Mouse (Mus musculus): ENCODE data around the gene Gm5936.
"Not testable (repeated sequence)": the region's sequence is repeated elsewhere in the genome, so short reads cannot be mapped to it uniquely, and the experiment has no call there.

The Gm5936 gene

DNA sequence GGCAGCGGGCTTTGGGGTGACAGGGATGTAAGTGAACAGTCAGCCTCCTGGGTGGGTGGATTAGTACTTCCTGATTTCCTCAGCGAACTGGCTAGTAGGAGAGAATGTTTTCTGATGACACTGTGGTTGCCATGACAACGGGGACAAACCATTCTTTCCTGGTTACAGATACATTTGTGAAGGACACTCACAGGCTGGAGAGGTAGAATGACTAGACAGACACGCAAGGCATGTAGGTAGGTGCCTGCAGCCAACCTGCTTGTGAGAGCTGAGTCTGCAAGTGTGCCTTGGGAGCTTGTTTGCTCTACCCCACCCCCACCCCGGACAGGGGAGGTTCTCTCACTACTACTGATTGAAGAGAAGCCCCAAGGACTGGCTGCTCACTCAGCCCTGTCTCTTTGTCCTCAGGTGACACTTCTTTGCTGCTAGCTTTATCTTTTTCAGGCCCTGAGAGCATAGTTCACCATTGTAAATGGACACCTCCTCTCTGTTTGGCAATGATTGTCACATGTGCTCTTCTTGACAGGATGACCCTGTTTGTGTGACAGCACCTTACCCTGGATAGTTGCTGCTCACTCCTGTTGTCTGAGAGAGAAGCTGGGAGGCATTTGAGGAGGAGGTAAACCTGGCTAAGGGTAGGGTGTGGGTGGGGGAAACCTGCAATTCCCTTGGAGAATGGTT, at the start of gene Gm5936:
Gene Gm5936, plus strand, starts transcription at position 355 of the 681 bp plus-strand sequence.
- not testable (repeated sequence) for DNase-seq (ENCODE audit: low read depth)

DNA sequence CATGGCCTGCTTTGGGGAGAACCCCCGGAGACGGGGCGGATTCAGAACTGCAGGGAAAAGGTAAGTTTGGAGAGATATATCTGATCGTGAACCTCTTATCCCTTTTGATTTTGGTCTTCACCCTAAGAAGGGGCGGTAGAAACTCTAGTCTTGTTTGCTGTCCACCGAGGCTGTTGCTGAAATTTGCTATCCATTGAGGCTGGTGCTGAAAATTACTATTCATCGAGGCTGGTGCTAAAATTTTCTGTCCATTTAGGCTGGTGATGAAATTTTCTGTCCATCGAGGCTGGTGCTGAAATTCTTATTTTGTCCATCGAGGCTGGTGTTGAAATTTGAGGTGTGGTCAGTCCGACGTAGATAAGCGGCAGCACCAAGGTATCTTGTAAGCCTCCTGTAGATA, 19.1 kb downstream of the Gm5936 start:
- not testable (repeated sequence) for DNase-seq (ENCODE audit: low read depth)

DNA sequence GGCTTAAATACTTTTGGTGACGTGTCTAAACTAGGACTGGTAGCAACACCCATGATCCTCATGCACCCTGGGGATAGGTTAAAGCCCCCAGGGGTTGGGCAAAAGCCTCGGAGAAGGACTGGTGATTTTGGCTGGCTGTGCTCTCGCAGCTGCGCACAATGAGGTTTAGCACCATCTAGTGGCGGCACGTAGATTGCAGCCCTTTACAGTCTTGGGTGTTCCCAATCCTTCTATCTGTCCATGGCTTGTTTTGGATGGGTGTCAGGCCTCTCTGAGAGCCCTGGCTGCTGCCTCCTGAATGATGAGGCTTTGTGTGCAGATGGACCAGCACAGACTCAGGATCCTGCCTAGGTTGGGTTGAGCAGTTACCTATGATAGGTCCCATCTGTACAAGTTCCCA, 43.1 kb downstream of the Gm5936 start:
- DNase-seq (ENCODE audit: low read depth), result not testable (repeated sequence)

All from induced T-regulatory cell, adult 2 months (primary cell).